Mouse (Mus musculus): ENCODE data around the gene Fcer2a. TPM values are rescaled to one million over a fixed set of nuclear protein-coding genes. Genes with fewer than 3 reads are reported as not detected.

Fcer2a gene
- polyA plus RNA-seq, 1 experiment from 2014 or later: 0.22 TPM

DNA sequence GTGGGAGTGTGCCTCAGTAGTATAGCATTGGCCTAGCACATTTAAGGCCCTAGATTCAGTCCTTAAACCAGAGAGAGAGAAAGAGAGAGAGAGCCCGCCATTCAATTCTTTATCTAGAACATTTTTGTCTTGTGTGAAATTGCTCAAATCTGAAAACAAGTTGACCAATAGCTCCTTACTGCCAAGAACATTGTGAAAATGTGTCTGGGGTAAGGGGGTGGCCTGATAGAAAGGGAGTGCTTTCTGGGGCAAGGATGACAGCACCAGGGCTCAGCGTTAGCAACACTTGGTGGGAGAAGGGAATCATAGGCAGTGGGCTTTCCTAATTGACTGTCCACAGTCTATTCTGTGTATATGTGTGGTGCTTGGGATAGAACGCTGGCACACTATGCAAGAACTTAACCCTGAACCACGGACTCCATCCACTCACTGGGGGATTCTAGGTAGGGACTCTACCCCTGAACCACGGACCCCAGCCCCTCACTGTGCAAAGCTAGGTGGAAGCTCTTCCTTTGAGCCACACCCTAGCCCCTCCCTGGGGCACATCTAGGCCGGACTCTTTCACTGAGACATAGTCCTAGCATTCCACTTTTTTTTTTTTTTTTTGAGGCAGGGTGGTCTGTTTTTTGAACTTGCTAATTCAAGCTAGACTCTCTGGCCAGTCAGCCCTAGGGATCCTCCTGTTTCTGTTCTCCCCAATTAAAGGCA, 47.0 kb downstream of the Fcer2a start:
- no peak for DNase-seq (ENCODE audit: low spot score)
- no peak overlapping the region for H3K27ac ChIP-seq
- H3K36me3 ChIP-seq: no peaks in the 10 kb centered on the region
- WGBS: 88% methylated on average over 6 of the region's 6 CpGs
- H3K9me3 ChIP-seq: no peaks in the 10 kb centered on the region
- 0 out of 2 replicates have a peak, but pooled peaks cover 5% of the 10 kb centered on the region for H3K4me1 ChIP-seq (replicated peaks)
- no peaks in the 10 kb centered on the region for H3K27me3 ChIP-seq (ENCODE audit: insufficient read depth, poor library complexity, severe bottlenecking)
- no peak overlapping the region for H3K4me3 ChIP-seq

DNA sequence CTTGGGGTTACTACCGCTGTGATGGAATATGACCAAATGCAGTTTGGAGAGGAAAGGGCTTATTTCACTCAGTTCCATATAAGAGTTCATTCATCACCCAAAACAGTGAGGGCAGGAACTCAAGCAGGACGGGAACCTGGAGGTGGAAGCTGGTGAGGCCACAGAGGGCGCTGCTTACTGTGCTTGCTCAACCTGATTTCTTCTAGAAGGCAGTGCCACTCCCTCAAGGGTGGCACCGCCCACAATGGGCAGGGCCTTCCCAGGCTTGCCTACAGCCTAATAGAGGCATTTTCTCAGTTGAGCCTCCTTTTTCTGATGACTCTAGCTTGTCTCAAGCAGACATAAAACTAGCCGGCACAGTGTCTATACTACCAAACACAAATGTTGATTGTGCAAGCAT, 48.2 kb downstream of the Fcer2a start:
- Histone ChIP-seq H3K4me1 (replicated peaks) (0 out of 2 replicates have a peak, but pooled peaks cover 5% of the 10 kb centered on the region), H3K4me3 (no peak overlapping the region), H3K9me3 (no peaks in the 10 kb centered on the region), H3K27ac (no peak overlapping the region), H3K36me3 (0 out of 2 replicates have a peak, but pooled peaks cover 5% of the 10 kb centered on the region), H3K27me3 (ENCODE audit: insufficient read depth, poor library complexity, severe bottlenecking) (no peaks in the 10 kb centered on the region)
- DNase-seq (ENCODE audit: low spot score): no peak
- 26% methylated on average over 5 of the region's 5 CpGs for WGBS

Other genes starting within 250 kb of the Fcer2a start
- 4.4 TPM in 2 replicates for gene Pex11g, start 226.5 kb downstream of the Fcer2a start, polyA plus RNA-seq (2016; fragmentation: Nextera tagmentation; extraction: Ambion mirVana)
- not detected in 2 replicates for gene Tex45, start 223.3 kb downstream of the Fcer2a start, polyA plus RNA-seq (2016; fragmentation: Nextera tagmentation; extraction: Ambion mirVana)
- gene Zfp358, start 201.0 kb downstream of the Fcer2a start, polyA plus RNA-seq (2016; fragmentation: Nextera tagmentation; extraction: Ambion mirVana): 74.1 and 98.1 TPM in 2 replicates
- gene Mcoln1, start 193.7 kb downstream of the Fcer2a start, polyA plus RNA-seq (2016; fragmentation: Nextera tagmentation; extraction: Ambion mirVana): 63.4 and 73.9 TPM in 2 replicates
- gene Pnpla6, start 178.8 kb downstream of the Fcer2a start, polyA plus RNA-seq (2016; fragmentation: Nextera tagmentation; extraction: Ambion mirVana): 22.4 and 23.1 TPM in 2 replicates
- 6.1 and 8.3 TPM in 2 replicates for gene C330021F23Rik, start 126.2 kb downstream of the Fcer2a start, polyA plus RNA-seq (2016; fragmentation: Nextera tagmentation; extraction: Ambion mirVana)
- 12.4 and 15.4 TPM in 2 replicates for gene Camsap3, start 106.9 kb downstream of the Fcer2a start, polyA plus RNA-seq (2016; fragmentation: Nextera tagmentation; extraction: Ambion mirVana)
- gene Xab2, start 72.9 kb downstream of the Fcer2a start, polyA plus RNA-seq (2016; fragmentation: Nextera tagmentation; extraction: Ambion mirVana): 71.6 and 74.6 TPM in 2 replicates
- gene Pet100, start 72.6 kb downstream of the Fcer2a start, polyA plus RNA-seq (2016; fragmentation: Nextera tagmentation; extraction: Ambion mirVana): 97.8 and 115 TPM in 2 replicates
- gene Pcp2, start 68.6 kb downstream of the Fcer2a start, polyA plus RNA-seq (2016; fragmentation: Nextera tagmentation; extraction: Ambion mirVana): 0.22 TPM in 1 of 2 replicates, not detected in the other
- 38.7 and 44.1 TPM in 2 replicates for gene Stxbp2, start 63.2 kb downstream of the Fcer2a start, polyA plus RNA-seq (2016; fragmentation: Nextera tagmentation; extraction: Ambion mirVana)
- gene Retn, start 38.4 kb downstream of the Fcer2a start, polyA plus RNA-seq (2016; fragmentation: Nextera tagmentation; extraction: Ambion mirVana): 0.37 and 0.55 TPM in 2 replicates
- gene Mcemp1, start 28.4 kb downstream of the Fcer2a start, polyA plus RNA-seq (2016; fragmentation: Nextera tagmentation; extraction: Ambion mirVana): 0.14 and 0.17 TPM in 2 replicates
- gene Fcor, start 21.8 kb downstream of the Fcer2a start, polyA plus RNA-seq (2016; fragmentation: Nextera tagmentation; extraction: Ambion mirVana): 9.5 and 9.6 TPM in 2 replicates
- 44.7 and 45.3 TPM in 2 replicates for gene Trappc5, start 17.9 kb downstream of the Fcer2a start, polyA plus RNA-seq (2016; fragmentation: Nextera tagmentation; extraction: Ambion mirVana)
- not detected in 2 replicates for gene Clec4g, start 26.5 kb upstream of the Fcer2a start, polyA plus RNA-seq (2016; fragmentation: Nextera tagmentation; extraction: Ambion mirVana)
- not detected in 2 replicates for gene Cd209a, start 54.8 kb upstream of the Fcer2a start, polyA plus RNA-seq (2016; fragmentation: Nextera tagmentation; extraction: Ambion mirVana)
- gene Cd209e, start 160.1 kb upstream of the Fcer2a start, polyA plus RNA-seq (2016; fragmentation: Nextera tagmentation; extraction: Ambion mirVana): not detected in 2 replicates
- not detected in 2 replicates for gene Cd209d, start 184.4 kb upstream of the Fcer2a start, polyA plus RNA-seq (2016; fragmentation: Nextera tagmentation; extraction: Ambion mirVana)
- not detected in 2 replicates for gene Cd209b, start 232.7 kb upstream of the Fcer2a start, polyA plus RNA-seq (2016; fragmentation: Nextera tagmentation; extraction: Ambion mirVana)